Mouse (Mus musculus) heart, postnatal 0 days (tissue): Measurements from ENCODE around the gene Cnn2. TPM values are rescaled to one million over a fixed set of nuclear protein-coding genes. Genes with fewer than 3 reads are reported as not detected.

Source experiments
- ATAC-seq: fragments of 200-750 bp; cut with Nextera tagmentation; 2 replicates; pipeline ENCODE4 v1.8.0; 2017; ENCODE audit warnings: low read depth, moderate number of reproducible peaks, moderate library complexity; ENCODE audit not compliant: insufficient read depth
- DNase-seq: peaks from one replicate; pipeline ENCODE4 v3.0.0-alpha.2; 2016; ENCODE audit warnings: low spot score
- H3K27ac ChIP-seq: fragments of 300-500 bp; sonication (generic); 2 replicates; pipeline ENCODE4 v1.5.1; 2014; ENCODE audit warnings: low read depth, mild to moderate bottlenecking
- H3K27me3 ChIP-seq: fragments of 300-500 bp; sonication (generic); 2 replicates; pipeline ENCODE4 v1.6.1; 2014; ENCODE audit warnings: low read length, mixed read lengths; ENCODE audit not compliant: control insufficient read depth, insufficient read depth
- H3K36me3 ChIP-seq: fragments of 300-500 bp; sonication (generic); replicated peaks from 2 replicates; pipeline ENCODE4 v1.6.1; 2014; ENCODE audit warnings: low read length, mixed read lengths; ENCODE audit not compliant: control insufficient read depth, insufficient read depth
- H3K4me1 ChIP-seq: fragments of 300-500 bp; sonication (generic); 2 replicates; pipeline ENCODE4 v1.6.1; 2014; ENCODE audit warnings: antibody characterized with exemption; ENCODE audit not compliant: control insufficient read depth, insufficient read depth
- H3K4me2 ChIP-seq: fragments of 300-500 bp; sonication (generic); 2 replicates; pipeline ENCODE4 v1.6.1; 2014; ENCODE audit warnings: low read depth, mild to moderate bottlenecking, low read length, moderate library complexity
- H3K4me3 ChIP-seq: fragments of 300-500 bp; sonication (generic); 2 replicates; pipeline ENCODE4 v1.5.1; 2014; ENCODE audit warnings: low read depth, low read length
- H3K9ac ChIP-seq: fragments of 300-500 bp; sonication (generic); replicated peaks from 2 replicates; pipeline ENCODE4 v1.6.1; 2014; ENCODE audit warnings: low read depth, low read length, mixed read lengths
- H3K9me3 ChIP-seq: fragments of 300-500 bp; sonication (generic); replicated peaks from 2 replicates; pipeline ENCODE4 v1.6.1; 2016; ENCODE audit warnings: low read length; ENCODE audit not compliant: control insufficient read depth
- CTCF ChIP-seq: IDR thresholded peaks from 2 replicates; pipeline ENCODE4 v1.5.1; 2016; ENCODE audit warnings: antibody characterized with exemption, control low read depth, low read depth
- EP300 ChIP-seq: IDR thresholded peaks from 2 replicates; pipeline ENCODE4 v1.6.1; 2016; ENCODE audit warnings: antibody characterized with exemption, low read depth
- WGBS: fragments of 180-500 bp; shearing (Covaris S2); extraction: QIAGEN DNeasy Blood & Tissue Kit; methylation state at CpG from one replicate; pipeline ENCODE4 v1.1.7; 2014; 5-methylcytosine and 5-hydroxymethylcytosine counted together
- polyA plus RNA-seq: library from polyadenylated mRNA; unstranded; fragments of >200 nt; fragmentation: Nextera tagmentation; extraction: Ambion mirVana; gene quantifications from 2 replicates; pipeline ENCODE4 v1.2.1, GENCODE M21; 2015
- total RNA-seq: library from RNA; depleted of rRNA; stranded (reverse); fragments of >200 nt; gene quantifications from 2 replicates; pipeline ENCODE4 v1.2.3, GENCODE M21; 2014; ENCODE audit warnings: low replicate concordance

The Cnn2 gene
- total and polyA plus RNA-seq, 2 experiments from 2014 or later: 142 to 149 TPM

DNA sequence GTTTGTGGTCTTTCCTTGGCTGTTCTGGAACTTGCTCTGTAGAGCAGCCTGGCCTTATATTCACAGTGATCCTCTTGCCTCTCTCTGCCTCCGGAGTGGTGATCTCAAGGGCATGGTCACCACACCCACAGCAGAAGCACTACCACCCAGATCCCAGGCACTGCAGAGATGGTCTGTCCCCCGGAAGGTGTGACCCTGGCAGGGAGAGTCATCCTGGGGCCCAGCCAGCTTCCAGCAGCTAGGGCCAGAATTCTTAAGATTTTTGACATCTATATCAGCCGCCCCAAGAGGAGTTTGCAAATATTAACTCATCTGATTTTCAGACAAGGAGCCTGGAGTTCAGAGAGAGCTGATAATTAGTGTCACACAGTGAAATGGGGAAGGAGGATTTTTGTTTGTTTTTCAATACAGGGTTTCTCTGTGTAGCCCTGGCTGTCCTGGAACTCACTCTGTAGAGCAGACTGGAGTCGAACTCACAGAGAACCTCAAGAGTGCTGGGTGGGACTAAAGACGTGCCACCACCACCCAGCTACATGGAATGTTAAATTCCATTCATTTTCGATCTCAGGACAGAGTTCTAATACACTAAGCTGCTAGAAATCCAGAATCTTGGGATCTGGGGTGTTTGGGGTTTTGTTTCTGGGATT lies 2.0 kb upstream of the Cnn2 start:
- TF ChIP-seq CTCF (no peak), EP300 (no peak)
- Histone ChIP-seq H3K9ac (peak overlapping the region; percentile 69; the same call in 1 of the 2 replicates), H3K27ac (peak overlapping the region; percentile 98), H3K4me3 (peak overlapping the region; percentile 74), H3K27me3 (no peaks in the 10 kb centered on the region), H3K36me3 (peaks cover 7% of the 10 kb centered on the region; the same call in 1 of the 2 replicates), H3K4me2 (peak overlapping the region; percentile 93), H3K4me1 (peaks cover 34% of the 10 kb centered on the region), H3K9me3 (no peaks in the 10 kb centered on the region)
- 16% methylated on average over 6 of the region's 6 CpGs for WGBS
- DNase-seq (no peak), ATAC-seq (no peak)

DNA sequence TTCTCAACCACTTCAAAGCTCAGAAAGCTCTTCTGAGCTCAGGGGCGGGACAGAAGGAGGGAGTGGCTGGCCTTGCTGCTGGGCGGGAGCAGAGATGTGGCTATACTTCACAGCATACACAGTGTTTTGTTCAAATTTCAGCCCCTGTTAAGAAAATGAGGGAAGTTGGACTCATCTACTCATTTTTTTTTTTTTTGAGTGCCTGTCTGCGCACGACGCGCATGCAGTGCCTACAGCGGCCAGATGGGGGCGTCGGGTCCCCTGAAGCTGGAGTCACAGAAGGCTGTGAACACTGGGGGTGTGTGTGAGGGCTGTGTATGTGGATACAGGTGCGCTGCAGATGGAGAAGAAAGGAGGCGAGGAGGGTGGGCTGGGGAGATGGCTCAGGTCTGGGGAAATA lies 1.4 kb upstream of the Cnn2 start:
- peak; percentile 80 for TF ChIP-seq CTCF
- no peak for TF ChIP-seq EP300
- no peaks in the 10 kb centered on the region for H3K9me3 ChIP-seq
- DNase-seq (peak; percentile 84), ATAC-seq (no peak)
- H3K9ac ChIP-seq: no peak overlapping the region
- peak overlapping the region; percentile 98 for H3K27ac ChIP-seq
- peak overlapping the region; percentile 22; the same call in 1 of the 2 replicates for H3K4me2 ChIP-seq
- H3K4me3 ChIP-seq: no peak overlapping the region
- peaks cover 13% of the 10 kb centered on the region for H3K36me3 ChIP-seq
- 7% methylated on average over 11 of the region's 11 CpGs for WGBS
- peaks cover 34% of the 10 kb centered on the region for H3K4me1 ChIP-seq
- H3K27me3 ChIP-seq: no peaks in the 10 kb centered on the region

- WGBS: 9% methylated on average over 27 of the region's 27 CpGs
Measured at GRCm38 (mm10) chr10:79987771-79988505, 446 bp upstream of the Cnn2 start.

DNA sequence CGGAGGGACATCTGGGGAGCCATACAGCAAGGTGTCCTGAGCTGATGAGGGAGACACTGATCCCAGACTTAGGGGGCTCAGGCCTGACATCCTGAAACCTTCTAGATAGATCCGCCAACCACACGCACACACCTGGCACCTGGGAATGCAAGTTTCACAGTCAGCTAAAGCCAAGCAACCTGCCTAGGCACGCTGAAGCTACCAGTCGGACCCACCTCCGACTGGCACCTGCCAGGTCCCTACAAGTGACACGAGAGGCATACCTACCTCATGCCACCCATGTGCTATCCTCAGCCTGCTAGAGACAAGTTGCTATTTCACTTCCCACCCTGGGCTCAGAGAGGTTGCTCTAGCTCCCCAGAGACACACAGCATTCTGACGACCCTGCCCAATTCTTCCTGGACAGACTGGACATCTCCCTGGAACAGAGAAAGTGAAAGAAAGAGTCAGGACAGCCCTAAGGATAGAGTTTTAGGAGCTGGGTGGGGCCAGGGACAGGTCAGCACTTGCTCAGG lies 945 bp downstream of the Cnn2 start:
- 20% methylated on average over 8 of the region's 8 CpGs for WGBS
- peak overlapping the region; percentile 65 for H3K4me3 ChIP-seq
- no peak for ATAC-seq
- no peaks in the 10 kb centered on the region for H3K9me3 ChIP-seq
- peaks cover 36% of the 10 kb centered on the region for H3K36me3 ChIP-seq
- TF ChIP-seq CTCF (no peak), EP300 (no peak)
- H3K4me1 ChIP-seq: peaks cover 21% of the 10 kb centered on the region
- H3K27ac ChIP-seq: peak overlapping the region; percentile 90
- H3K9ac ChIP-seq: peak overlapping the region; percentile 83
- H3K4me2 ChIP-seq: peak overlapping the region; percentile 73
- DNase-seq: no peak
- no peaks in the 10 kb centered on the region for H3K27me3 ChIP-seq

More at GRCm38 (mm10) chr10:79987771-79988505, 446 bp upstream of the Cnn2 start:
- no peak for DNase-seq
- H3K4me2 ChIP-seq: peak overlapping the region; percentile 73
- H3K9me3 ChIP-seq: no peaks in the 10 kb centered on the region
- no peak for ATAC-seq
- peak overlapping the region; percentile 90 for H3K27ac ChIP-seq
- H3K9ac ChIP-seq: peak overlapping the region; percentile 83
- peak overlapping the region; percentile 65 for H3K4me3 ChIP-seq
- TF ChIP-seq CTCF (no peak), EP300 (no peak)
- peaks cover 22% of the 10 kb centered on the region for H3K36me3 ChIP-seq
- peaks cover 27% of the 10 kb centered on the region for H3K4me1 ChIP-seq
- no peaks in the 10 kb centered on the region for H3K27me3 ChIP-seq

DNA sequence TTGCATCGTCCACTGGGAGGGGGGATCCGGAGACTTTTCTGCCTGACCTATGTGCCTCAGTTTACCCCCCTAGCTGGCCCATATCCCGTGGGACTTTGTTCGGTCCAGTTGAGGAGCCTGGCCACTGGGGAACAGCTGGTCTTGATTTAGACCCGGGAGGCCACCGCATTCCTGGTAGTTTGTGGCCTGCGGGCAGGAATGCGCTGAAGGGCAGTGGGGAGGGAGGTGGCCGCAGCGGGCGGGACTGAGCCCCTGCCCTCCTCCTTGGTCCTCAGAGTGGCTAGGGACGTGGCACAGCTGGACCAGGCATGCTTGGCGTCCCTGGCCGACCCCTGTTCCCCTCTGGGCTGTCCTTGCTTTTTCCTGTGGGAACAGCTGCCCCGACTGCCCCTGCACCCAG lies 1.5 kb downstream of the Cnn2 start:
- Histone ChIP-seq H3K36me3 (peaks cover 42% of the 10 kb centered on the region), H3K4me1 (peaks cover 21% of the 10 kb centered on the region), H3K27ac (peak overlapping the region; percentile 90), H3K4me3 (peak overlapping the region; percentile 65), H3K4me2 (peak overlapping the region; percentile 73), H3K9me3 (no peaks in the 10 kb centered on the region), H3K9ac (peak overlapping the region; percentile 39), H3K27me3 (no peaks in the 10 kb centered on the region)
- 10% methylated on average over 15 of the region's 15 CpGs for WGBS
- no peak for TF ChIP-seq CTCF
- no peak for TF ChIP-seq EP300
- no peak for DNase-seq
- ATAC-seq: no peak
